Mouse (Mus musculus): ENCODE measurements around the gene Syt6.

GRCm38 (mm10) chr3:103682473-103682872, 107.4 kb downstream of the Syt6 start:
- TF ChIP-seq POLR2A (IDR thresholded peaks at IDR 0.05; ENCODE audit: borderline replicate concordance, extremely low read depth, insufficient read depth, insufficient read length, poor library complexity, severe bottlenecking) = no peak
- TF ChIP-seq CTCF (IDR thresholded peaks at IDR 0.05; ENCODE audit: borderline replicate concordance, extremely low read depth, insufficient read depth, insufficient read length) = no peak

Data from brain, embryonic 14.5 days (tissue).